Mouse (Mus musculus) liver, postnatal 0 days (tissue): ENCODE results near the gene Rxfp4.

Source experiments
- CTCF ChIP-seq: sonication (generic); IDR thresholded peaks from 2 replicates; pipeline ENCODE4 v1.5.1; 2016; ENCODE audit warnings: antibody characterized with exemption, low read depth
- EP300 ChIP-seq: IDR thresholded peaks from 2 replicates; pipeline ENCODE4 v1.6.1; 2016; ENCODE audit warnings: antibody characterized with exemption, low read depth, mild to moderate bottlenecking

- no peak for TF ChIP-seq CTCF
- TF ChIP-seq EP300 = no peak
Measured at GRCm38 (mm10) chr3:88689079-88689478, 36.1 kb upstream of the Rxfp4 start.
